Mouse (Mus musculus) small intestine, adult 2 months (tissue): ENCODE measurements around the gene Angptl6.

ENCODE experiments used
- CTCF ChIP-seq: fragments of 200-500 bp; IDR thresholded peaks from 2 replicates; pipeline ENCODE4 v1.5.1; 2012; ENCODE audit warnings: low read depth, mild to moderate bottlenecking, control low read depth, inconsistent platforms, low read length, moderate library complexity, mixed read lengths; ENCODE audit not compliant: insufficient replicate concordance, insufficient read length; ENCODE audit errors: extremely low read depth
- POLR2A ChIP-seq: fragments of 200-500 bp; IDR thresholded peaks from 2 replicates; pipeline ENCODE4 v1.6.1; 2012; ENCODE audit warnings: low read depth, mild to moderate bottlenecking, control low read depth, inconsistent platforms, low read length, moderate library complexity

DNA sequence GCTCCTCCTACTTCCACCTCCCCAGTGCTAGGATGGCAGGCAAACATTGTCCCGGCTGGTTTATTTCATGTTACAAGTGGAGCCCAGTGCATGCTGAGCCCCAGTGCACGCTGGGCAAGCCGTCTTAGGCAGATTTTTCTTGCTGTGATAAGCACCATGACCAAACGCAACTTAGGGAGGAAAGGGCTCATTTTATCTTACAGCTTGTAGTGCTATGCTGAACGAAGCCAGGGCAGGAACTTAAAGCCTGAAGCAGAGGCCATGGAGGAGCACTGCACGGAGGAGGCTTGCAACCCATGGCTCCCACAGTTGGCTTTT is 22.6 kb upstream of the Angptl6 start:
- TF ChIP-seq POLR2A (no peak), CTCF (no peak)
